Mouse (Mus musculus): Measurements from ENCODE around the gene Taf12. TPM values are rescaled to one million over a fixed set of nuclear protein-coding genes. Genes with fewer than 3 reads are reported as not detected.

Gene Taf12
- total RNA-seq (2021) = 27.3 and 31.3 TPM in 2 replicates
- long read RNA-seq, experiment 1, transcript Taf12-201 (6 exons, 3,787 nt) = major isoform, 46 of 50 reads
- long read RNA-seq, experiment 1, partial matches to known transcripts = 0 of 50 reads
- long read RNA-seq, experiment 1, other reads (novel, unspliced or antisense) = 4 of 50 reads
- long read RNA-seq, experiment 2, transcript Taf12-201 (6 exons, 3,787 nt) = major isoform, 36 of 40 reads
- long read RNA-seq, experiment 2, partial matches to known transcripts = 2 of 40 reads
- long read RNA-seq, experiment 2, other reads (novel, unspliced or antisense) = 2 of 40 reads

DNA sequence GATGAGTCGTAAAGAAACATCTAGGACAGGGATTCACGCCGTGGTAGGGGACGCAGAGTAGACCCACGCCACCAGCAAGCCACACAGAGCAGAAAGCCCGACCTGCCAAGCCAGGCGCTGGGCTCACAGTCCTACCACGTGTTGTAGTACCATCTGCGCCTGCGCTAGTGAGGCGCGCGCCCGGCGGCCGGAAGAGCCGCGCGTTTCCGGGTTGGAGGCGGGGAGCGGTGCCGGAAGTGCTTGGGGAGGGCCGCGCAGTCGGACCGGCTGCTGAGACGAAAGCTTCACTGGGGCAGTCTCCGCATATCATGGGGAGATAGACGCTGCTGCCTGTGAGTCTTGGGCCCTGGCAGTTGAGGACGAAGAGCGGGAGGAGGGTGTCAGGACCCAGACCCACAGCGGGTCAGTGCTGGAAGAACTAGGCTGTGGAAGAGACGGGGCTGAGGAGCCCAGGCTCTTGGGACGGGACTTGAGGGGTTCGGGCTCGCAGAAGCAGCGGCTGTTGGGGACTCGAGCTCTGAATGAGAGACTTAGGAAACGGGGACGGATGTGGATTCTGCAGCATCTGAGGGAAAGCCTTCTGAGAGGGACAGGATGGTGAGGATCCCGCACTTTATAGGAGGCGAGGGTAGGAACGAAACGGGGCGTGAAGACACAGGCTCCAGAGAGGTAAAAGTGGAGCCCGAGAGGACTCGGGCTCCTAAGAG is at the start of gene Taf12:
Gene Taf12 (plus strand): TSS at position 220 of the 707 bp plus-strand sequence.
- DNase-seq = peak; percentile 96

DNA sequence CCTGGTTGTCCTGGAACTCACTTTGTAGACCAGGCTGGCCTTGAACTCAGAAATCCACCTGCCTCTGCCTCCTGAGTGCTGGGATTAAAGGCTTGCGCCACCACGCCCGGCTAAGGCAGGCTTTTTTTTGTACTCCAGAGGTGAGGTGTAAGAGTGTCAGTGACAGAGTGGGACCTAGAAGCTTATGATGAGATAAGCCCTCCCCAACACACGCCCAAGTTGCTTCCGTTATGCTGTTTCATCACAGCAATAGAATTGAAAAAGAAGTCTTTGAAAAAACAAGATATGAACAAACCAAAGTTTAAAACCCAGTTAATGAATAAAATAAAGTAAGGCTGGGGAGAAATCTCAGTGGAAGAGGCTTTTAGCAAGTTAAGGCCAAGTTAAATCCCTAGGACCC is 43.8 kb upstream of the Taf12 start:
- DNase-seq = no peak

DNA sequence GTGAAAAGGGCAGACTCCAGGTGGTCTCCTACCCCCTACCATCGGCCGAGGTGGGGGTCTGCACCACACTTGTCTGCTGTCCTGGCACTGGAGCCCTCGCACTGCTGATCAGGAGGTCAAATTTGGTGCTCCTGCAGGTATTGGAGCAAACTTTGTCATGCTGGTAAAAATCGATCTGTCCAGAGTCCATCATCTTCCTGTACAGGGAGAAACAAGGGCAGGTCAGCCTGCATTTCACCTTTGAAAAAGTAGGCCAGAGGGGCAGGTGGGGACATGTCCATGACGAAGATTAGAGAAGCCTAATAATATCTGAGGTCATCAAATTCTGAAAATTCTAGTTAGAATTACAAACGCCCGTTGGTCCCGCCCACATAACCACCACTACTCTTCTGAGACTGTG is 39.5 kb upstream of the Taf12 start:
- DNase-seq = no peak

DNA sequence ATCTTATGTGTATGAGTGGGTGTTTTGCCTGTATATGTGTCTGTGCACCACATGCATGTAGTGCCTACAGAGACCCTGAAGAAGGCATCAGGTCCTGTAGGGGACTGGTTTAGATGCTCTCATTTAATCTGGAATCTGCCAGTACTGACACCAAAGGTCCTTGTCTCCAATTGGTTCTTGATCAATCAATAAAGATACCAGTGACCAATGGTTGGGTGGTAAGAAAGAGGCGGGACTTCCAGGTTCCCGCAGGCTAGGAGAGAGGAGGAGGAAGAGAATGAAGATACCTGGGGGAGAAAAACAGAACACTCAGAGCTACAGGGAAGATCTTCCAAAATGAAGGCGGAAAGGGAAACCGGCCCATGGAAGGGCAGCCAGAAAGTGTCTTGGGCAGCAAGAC is 35.8 kb upstream of the Taf12 start:
- DNase-seq = no peak

DNA sequence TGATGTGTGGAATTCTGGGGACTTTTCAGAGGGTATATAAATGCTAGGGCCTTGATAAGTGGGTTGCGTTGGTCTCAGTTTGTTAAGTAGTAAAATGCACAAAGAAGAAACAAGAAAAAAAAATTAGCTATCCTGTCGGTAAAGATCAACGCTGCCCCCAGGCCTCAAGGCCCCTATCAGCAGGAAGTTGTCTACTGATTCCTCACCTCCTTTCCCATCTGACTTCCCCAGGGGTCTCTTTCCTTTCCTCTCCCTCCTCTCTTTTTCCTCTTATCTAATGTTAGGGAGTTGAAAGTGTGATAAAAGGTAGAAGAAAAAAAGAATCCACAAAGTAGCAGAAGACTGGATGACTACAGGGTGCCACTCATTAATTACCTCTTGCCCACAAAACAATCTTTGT is 33.8 kb upstream of the Taf12 start:
- DNase-seq = no peak

DNA sequence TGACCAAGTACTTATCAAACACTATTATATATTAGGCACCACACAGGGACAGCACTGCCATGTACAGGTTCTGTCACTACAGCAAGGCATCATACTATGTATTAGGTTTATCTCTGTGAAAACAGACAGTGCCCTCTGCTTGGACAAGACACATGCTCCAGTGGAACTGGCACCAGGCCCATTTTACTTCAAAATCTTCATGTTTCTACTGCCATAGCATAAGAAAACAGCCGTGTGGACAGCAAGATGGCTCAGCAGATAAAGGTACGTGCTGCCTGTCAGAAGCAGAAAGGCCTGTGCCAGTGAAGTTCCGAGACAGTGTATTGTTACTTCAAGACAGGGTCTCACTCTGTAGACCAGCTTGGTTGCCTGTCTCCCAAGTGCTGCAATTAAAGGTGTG is 33.0 kb upstream of the Taf12 start:
- DNase-seq = no peak

DNA sequence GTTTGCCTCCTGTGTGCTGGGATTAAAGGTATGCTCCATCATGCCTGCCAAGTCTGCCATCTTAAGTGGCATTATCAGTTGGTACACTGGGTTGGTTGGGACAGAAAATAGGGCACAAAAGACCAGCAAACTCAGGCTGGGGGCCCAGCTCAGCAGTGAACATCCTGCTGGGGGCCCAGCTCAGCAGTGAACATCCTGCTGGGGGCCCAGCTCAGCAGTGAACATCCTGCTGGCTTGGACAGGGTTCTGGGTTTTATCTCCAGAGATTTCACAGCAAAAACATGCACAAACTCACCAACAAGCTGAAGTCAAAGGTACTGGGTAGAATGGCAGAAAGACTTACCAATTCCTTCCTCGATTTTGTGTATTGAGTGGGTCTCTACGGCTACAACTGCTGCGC is 28.5 kb upstream of the Taf12 start:
- no peak for DNase-seq

DNA sequence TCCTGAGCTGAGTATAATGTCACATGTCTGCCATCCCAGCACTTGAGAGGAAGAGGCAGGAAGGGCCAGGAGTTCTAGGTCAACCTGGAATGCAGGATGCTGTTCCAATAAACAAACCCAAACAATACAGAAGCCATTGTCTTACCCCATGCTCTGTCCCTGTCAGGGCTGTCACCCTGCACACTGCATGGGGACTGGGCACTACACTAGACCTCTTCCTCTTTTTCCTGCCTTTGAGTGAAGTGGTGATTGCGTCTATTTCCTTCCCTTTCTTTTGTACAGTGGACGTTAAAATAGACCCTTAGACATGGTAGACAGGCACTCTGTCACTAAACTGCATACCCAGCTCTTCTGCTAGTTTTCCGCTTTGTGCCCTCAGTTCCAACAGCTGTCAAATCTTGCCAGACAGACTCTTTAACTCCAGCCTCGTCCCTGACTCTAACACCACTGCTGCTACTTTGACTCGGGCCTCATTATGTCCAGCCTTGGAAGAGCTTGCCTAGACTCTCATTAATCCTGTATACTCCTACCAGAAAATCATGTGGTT is 26.7 kb upstream of the Taf12 start:
- DNase-seq = no peak

DNA sequence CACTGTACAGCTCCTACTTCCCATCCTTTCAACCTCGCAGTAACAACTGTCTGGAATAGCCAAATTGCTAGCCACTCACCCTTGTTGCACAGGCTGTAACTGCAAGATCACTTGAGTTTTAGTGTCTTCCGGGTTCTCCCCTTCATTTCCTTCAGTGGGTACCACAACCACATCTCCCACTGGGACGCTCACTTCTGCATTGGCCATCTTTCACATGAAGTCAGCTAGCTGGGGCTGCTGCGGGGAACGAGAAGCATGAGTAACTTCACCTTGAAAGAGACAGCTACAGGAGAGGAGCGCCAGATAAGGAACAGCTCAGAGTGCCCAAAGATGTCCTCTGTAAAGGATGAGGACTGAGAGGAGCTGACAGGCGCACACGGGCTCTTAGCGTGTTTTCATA is 22.6 kb upstream of the Taf12 start:
- peak; percentile 46 for DNase-seq

DNA sequence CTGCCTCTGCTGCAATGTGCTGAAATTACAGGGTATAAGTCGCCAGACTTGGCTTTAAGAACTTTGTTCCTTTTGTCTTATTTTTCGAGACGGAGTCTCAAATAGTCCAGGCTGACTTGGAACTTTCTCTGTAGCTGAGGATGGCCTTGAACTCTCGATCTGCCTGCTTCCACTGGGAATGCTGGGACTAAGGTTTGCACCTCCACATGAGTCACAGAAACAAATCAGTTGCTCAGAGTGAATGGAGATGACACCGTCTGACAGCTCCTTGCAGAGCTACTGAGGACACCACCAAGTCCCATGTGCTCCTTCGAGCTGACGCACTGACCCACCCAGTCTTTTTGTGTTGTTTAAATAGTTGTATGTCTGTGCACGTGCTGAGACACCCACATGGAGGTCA is 21.0 kb upstream of the Taf12 start:
- DNase-seq = no peak

DNA sequence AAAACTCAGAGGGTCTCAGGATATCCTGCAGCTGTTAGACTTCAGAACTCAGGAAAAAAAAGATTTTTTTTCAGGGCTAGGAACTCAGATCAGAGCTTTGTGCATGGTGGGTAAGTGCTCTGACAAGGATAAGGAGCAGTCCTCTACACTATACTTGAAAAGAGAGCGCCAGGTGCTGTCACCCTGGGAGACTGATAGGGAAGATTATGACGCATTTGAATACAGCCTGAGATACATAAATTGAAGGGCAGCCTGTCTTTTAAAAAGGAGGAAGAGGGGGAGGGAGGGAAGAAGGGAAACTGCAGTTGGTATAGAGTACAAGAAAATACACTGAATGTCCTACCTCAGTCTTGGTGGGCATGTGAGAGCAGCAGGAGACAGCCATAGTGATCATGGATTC is 20.6 kb upstream of the Taf12 start:
- DNase-seq = no peak

DNA sequence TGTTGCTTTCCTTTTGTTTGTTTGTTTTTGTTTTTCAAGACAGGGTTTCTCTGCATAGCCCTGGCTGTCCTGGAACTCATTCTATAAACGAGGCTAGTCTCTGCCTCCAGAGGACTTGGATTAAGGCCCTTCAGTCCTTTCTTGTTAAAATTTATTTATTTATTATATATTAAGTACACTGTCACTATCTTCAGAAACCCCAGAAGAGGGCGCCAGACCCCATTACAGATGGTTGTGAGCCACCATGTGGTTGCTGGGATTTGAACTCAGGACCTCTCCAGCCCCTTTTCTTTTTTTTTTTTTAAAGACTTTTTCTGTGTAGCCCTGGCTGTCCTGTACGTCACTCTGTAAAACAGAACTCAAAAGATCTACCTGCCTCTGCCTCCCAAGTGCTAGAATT is 19.2 kb upstream of the Taf12 start:
- DNase-seq = no peak

DNA sequence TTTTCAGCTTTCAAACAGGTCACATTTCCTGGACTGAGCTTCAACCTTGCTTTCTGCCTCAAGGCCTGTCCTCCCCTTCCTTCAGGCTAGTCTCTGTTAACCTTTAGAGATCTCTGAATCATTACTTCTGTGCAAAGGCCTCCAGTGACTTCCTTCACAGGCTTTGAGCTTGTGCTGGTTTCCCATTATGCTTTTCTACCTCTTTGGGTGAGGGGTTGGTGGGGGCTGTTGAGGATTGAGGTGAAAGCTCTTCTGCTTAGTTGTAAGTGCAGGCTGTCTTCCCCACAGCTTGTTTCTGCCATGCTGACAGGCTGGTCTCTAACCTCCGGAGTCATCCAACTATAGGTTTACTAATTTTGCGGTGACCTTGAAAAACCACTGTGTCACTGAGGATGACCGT is 17.8 kb upstream of the Taf12 start:
- peak; percentile 34 for DNase-seq

DNA sequence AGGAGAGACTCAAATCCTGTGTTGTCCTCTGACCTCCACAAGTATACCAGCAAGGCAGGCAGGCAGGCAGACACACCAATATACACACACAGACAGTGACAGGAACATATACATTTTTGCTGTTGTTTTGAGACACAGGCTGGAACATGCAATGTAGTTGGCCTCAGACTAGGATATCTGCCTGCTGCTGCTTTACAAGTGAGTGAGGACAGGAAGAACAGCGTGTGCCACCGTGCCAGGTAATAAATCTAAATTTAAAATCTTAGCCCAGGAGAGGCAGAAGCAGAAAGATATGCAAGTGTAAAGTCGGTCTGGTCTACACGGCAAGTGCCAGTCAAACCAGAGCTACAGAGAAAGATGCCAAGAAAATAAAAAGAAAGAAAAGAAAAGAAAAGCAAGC is 14.9 kb upstream of the Taf12 start:
- DNase-seq = no peak

DNA sequence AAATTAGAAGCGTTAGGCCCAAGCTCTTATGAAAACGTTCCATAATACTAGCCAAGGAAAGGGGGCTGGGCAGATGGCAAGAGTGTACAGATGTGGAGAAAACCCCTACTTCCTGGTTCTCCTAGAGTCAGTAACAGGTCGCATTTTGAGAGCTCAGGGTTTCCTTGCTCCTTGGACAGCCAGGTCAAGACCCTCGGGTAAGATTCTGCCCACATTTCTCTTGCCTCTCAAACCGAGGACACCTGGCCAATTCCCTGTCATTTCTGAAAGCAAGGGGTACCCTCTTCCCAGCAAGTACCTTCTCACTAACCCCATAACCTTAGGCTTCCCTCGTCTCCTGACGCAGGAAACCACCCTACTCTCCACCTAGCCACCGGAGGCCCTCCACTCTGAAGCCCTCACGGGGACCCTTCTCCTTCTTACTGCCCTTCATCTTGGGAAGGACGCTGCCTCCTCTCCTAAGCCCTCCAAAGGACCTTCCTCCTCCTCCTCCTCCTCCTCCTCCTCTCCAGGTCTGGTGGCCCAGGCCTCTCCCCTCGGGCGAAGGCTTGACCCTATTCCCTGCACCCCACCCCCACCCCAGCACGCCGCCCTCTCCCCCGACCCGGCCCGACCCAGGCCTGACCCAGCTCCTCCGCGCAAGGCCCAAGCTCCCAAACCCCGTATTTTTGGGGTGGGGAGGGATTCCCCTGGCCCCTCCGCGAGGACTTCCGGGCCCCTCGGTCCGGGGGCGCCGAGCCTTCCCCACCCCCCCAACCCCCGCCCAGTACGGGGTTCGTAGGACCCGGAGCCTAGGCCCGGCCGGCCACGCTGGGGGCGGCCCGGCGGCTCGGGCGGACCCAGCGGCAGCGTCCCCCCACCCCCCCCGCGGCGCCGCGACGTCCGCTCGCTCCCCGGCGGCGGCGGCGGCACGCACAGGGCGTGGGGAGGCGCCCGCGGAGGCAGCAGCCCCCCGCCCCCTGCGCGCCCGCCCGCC is 13.5 kb upstream of the Taf12 start:
- DNase-seq = peak; percentile 82

DNA sequence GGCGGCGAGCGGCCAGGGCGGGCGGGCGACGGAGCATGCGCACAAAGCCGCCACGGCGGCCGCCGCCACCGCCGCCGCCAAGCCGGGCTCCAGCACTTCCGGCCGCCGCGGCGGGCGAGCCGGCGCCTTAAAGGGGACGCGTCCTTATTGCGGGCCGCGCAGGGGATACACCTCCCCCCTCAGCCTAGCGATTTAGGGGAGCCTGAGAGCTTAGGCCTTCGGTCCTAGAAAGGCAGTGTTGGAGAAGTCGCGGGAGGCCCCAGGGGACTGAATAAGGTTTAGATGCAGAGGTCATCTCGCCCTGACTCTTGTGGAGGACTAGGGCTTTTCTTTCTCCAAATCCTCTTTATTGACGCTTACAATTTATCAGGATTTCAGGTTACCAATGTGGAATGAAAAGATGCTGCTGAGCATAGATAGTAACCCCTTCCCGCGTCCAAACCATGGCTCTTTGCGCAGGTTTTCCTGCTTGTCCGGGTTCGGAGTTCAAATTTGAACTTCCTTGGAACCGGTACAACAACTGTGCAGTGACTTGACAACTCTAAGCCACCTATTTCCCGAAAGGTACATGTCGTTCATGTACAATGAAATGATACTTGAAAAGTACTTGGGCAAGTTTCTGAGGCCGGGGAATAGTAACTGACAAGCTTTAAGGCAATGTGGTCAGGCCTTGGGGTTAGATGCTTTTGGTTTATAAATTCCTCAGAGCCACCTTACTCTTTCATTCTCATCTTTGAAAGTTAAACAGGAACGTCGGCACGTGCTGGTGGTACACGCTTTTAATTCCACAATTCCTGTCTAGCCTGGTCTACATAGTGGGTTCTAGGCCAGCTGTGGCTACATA is 12.4 kb upstream of the Taf12 start, which contains the start of gene Gmeb1:
Gene Gmeb1 (minus strand): TSS at position 89 of the 844 bp plus-strand sequence.
- DNase-seq = peak; percentile 87

DNA sequence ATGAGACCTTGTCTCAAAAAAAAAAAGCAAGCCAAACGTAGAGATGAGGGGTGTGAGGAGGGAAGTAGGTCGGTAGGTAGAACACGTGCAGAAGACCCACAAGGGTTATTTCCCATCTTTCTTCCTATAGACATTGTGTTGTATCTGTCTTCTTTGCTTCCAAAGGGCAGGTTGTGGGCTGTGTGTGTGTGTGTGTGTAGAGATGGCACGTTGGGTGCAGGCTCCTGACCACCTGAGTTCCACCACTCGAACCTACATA is 11.9 kb upstream of the Taf12 start:
- DNase-seq = no peak

DNA sequence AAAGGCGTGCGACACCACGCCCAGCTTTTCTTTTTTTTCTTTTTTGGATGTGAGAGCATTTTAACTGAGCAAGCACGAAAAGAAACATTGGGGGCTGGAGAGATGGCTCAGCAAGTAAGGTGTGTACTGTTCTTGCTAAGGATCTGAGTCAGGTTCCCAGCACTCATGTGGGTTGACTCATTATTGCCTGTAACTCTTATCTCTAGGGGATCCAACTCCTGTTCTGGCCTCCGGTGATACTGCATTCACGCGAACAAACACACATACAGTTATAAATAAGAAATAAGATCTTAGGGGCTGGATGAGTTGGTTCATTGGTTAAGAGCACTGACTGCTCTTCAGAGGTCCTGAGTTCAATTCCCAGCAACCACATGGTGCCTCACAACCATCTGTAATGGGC is 10.9 kb upstream of the Taf12 start:
- no peak for DNase-seq

DNA sequence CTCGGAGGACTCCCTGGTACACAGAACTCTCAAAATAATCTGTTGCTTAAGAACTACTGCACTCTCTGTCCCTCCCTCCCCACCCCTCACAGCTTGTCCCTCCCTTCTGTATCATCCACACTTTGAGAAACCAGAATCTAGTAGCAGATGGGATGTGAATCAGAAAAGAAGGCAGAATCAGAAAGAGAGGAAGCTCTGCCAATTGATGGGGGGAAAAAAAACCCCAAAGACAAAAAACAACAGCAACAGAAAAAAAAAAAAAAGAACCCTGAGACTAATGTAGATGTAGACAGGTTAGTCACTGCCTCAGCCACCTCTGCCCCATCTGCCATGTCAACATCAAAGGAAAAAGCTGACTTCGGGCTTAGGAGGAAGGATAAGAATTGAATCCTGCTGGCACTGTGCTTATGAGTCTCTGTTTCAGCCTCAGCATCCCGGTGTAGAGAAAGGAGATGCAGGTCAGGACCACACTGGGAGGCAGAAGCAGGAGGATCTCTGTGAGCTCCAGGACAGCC is 7.3 kb upstream of the Taf12 start:
- no peak for DNase-seq

DNA sequence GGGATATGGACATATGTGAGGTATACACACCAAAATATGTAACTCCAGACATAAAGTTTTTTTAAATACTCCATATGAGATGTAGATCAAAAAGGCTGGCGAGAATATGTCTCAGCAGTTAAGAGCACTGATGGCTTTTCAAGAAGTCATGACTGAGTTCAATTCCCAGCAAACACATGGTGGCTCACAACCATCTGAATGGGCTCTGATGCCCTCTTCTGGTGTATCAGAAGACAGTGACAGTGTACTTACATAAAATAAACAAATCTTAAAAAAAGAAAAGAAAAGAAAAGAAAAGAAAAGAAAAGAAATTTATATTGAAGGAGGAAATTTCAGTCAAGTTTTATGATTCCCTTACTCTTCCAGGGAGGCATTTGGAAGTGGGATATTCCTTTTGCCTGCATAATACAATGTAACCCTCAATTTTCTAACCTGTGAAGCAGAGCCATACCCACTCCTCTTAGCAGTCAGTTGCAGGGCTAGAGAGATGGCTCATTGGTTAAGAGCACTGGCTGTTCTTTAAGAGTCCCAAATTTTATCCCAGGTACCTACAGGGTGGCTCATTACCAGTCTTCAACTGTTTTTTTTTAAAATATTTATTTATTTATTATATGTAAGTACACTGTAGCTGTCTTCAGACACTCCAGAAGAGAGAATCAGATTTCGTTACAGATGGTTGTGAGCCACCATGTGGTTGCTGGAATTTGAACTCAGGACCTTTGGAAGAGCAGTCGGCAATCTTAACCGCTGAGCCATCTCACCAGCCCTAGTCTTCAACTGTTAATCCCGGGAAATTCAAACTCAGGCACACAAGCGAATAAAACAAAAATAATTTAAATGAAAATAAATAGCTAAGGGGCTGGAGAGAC is 5.1 kb upstream of the Taf12 start:
- DNase-seq = peak; percentile 37
